Mouse (Mus musculus) T-helper 17 cell (primary cell): Measurements from ENCODE around the gene Sema4d.

Experiments used
- in situ Hi-C, 2 experiments: fragments of 300-600 bp; cut with MboI, MseI; formaldehyde crosslinking; loops; 1 replicate in 1 of 2; 2 replicates in 1 of 2; pipeline ENCODE4 v1.15.1; 2025; ENCODE audit warnings: high pct_unique_total_duplicates in 2 of 2

The Sema4d gene

GRCm38 (mm10) chr13:51737949-51738513, 55.5 kb downstream of the Sema4d start:
- in situ Hi-C loops, result no loop called here

DNA sequence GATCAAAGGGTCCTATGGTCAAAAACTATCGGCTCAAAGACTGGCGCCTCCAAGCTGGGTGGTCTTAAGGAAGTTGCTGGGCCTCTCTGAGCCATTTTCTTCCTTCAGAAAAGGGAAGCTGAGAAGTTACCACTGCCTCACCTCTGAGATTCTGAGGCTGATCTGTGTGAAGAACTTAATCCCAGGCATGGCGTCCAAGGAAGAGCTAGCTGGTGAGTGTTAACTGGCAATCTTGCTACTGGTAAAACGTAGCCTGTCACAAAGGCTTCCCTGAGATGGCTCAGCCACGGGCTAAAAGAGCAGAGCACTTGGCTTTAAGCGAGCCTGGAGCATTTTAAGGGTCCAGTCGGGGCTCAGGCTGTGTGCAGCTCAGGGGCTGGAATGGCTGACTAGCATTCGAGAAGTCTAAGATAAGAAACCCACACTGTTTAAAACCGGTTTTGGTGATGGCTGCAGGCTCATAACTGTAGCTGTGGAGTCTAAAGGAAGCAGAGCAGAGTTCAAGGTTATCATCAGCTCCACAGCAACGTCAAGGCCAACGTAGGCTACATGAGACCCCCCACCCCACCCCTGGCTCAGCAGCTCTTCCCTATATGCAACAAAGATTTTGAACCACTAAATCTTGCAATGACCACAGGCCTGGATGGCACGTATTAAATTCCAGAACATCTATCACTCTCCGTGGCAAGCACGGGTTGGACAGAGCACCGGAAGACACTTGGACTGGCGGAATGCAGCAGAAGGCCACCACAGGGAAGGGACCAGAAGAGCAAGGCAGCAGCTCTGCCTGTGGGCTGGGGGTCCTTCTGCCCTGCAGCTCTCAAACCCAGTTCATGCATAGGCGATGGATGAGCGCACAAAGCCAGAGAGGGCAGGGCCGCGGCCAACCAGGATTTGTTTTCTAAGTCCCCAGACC, 56.3 kb downstream of the Sema4d start:
- in situ Hi-C loops, result no loop called here

- in situ Hi-C loops, result no loop called here
Measured at GRCm38 (mm10) chr13:51736007-51736911, 57.3 kb downstream of the Sema4d start.

- in situ Hi-C loops, result no loop called here
Measured at GRCm38 (mm10) chr13:51734556-51734955, 59.0 kb downstream of the Sema4d start.

- in situ Hi-C loops, result no loop called here
Measured at GRCm38 (mm10) chr13:51732097-51732664, 61.4 kb downstream of the Sema4d start.

- in situ Hi-C loops, result no loop called here
Measured at GRCm38 (mm10) chr13:51731474-51731873, 62.1 kb downstream of the Sema4d start.

- in situ Hi-C loops, result no loop called here
Measured at GRCm38 (mm10) chr13:51729887-51730361, 63.6 kb downstream of the Sema4d start.

- in situ Hi-C loops, result no loop called here
Measured at GRCm38 (mm10) chr13:51727364-51727763, 66.2 kb downstream of the Sema4d start.

GRCm38 (mm10) chr13:51725926-51726574, 67.5 kb downstream of the Sema4d start:
- in situ Hi-C loops, result no loop called here

DNA sequence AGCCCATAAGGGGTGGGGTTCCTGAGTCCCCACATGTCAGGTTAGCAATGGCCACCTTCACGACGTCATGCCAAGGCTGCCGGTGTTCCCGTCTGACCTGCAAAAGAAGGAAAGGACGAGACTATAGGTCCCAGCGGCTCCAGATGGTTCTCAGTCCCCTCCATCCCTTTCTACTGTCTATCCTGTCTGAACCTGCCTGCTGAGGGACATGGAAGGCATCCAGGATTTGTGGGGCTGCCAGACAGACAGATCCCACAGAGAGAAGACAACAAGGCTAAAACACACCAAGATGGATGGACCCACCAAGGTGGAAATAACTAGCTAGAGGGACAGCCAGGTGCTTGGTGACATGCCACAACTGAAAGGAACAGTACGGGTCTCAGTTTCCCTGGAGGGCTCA, 68.1 kb downstream of the Sema4d start:
- in situ Hi-C loops, result no loop called here

- in situ Hi-C loops, result no loop called here
Measured at GRCm38 (mm10) chr13:51724566-51724965, 69.0 kb downstream of the Sema4d start.

GRCm38 (mm10) chr13:51723114-51723513, 70.4 kb downstream of the Sema4d start:
- in situ Hi-C loops, result no loop called here

- in situ Hi-C loops, result no loop called here
Measured at GRCm38 (mm10) chr13:51720556-51720955, 73.0 kb downstream of the Sema4d start.

DNA sequence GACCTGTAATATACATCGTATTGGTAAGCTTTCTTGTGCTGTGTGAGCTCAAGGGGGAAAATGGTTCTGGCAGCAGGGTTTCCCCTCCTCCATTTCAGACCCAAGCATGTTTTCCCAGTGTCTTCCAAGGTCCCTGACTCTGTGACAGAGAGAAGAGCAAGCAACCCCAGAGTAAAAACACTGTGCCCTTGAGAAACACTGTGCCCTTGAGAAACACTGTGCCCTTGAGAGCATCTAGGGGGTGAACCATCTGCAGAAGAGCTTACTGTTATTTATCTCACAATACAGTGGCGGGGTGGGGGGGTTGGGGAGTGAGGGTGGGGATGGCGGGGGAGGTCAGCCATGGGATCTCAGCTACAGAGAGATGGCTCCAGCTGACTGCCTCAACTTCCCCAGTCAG, 74.3 kb downstream of the Sema4d start:
- in situ Hi-C loops, result no loop called here

DNA sequence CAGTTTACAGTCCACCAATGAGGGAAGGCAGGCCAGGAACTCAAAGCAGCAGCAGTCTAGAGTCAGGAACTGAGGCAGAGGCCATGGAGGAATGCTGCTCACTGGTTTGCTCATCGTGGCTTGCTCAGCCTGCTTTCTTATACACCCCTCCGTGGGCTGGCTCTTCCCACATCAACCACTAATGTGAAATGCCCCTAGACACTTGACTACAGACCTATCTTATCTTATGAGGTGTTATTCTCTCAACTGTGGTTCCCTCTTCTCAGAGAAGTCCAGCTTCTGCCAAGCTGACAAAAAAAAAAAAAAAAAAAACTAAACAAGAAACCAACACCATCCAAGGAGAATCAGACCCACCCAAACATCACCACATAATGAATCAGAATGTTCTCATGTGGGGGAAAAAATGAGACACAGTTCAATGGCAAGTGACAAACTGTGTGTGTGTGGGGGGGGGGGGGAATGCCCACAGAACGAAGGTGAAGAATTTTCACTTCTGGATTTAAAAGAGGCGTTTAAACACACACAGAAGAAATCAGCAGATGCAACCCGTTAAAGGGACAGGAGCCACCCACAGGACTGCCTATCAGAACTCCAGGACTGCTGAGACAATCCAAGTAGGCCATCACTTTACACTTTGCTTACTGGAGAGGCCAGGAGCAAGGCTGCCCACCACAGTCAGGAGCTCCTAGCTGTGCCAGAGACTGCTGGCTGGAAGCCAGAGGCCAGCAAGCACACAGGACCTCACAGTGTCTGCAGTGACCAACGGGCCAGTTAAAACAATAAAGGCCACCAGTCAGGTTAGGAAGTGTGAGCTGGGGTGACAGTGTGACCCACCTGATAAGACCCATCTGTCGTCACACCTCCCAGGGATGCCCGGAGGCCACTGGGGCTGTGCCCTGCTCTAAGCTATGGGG, 76.9 kb downstream of the Sema4d start:
- in situ Hi-C loops, result no loop called here

GRCm38 (mm10) chr13:51712022-51712421, 81.5 kb downstream of the Sema4d start:
- in situ Hi-C loops, result no loop called here

GRCm38 (mm10) chr13:51710738-51711137, 82.8 kb downstream of the Sema4d start:
- in situ Hi-C loops, result no loop called here

DNA sequence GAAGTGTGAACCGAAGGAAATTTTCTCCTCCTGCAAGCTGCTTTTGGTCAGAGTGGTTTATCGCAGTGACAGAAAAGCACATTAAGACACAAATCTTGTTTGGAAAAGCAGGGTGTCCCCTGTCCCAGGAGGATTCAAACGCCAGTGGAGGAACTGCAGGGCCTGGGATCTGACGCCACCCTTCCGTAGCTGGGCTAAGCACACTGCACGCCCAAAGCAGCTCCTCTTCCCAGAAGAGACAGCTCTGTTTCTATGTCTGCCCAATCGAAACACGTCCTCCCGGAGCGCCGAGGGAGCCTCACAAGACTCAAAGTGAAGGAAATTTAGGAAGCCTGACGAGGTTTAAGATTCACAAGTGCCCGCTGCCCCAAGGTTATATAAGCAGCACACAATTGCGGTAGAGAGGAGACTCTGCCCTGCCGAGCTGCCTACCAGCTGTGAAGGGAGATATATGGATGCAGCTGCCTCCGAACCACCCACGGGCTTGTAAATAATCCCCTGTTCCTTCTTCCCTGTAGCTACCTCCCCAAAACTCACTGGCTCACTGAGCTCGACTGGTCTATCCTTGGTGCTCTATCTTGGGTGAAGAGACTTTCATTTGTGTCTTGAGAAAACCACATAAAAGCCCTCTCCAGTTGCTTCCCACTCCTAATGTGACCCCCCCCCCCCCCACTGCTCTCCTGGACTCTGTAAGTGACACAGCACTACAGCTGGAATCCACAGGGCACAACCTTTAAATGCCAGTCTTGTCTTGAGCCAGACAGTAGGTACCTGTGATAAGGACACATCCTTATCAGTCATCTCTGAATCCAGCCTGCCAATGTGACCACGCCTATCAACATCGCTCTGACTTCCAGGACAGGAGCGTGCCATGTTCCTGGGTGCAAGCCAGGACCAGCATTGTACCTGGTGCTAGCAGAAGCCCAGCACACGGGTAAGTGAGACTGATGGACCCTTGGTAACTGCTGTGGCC, 87.4 kb downstream of the Sema4d start:
- in situ Hi-C loops, result no loop called here

- in situ Hi-C loops, result no loop called here
Measured at GRCm38 (mm10) chr13:51703893-51704292, 89.7 kb downstream of the Sema4d start.
